Mouse (Mus musculus) liver, postnatal 0 days (tissue): ENCODE results near the gene Azi2.

Experiments used
- CTCF ChIP-seq: sonication (generic); IDR thresholded peaks from 2 replicates; pipeline ENCODE4 v1.5.1; 2016; ENCODE audit warnings: antibody characterized with exemption, low read depth
- EP300 ChIP-seq: IDR thresholded peaks from 2 replicates; pipeline ENCODE4 v1.6.1; 2016; ENCODE audit warnings: antibody characterized with exemption, low read depth, mild to moderate bottlenecking

DNA sequence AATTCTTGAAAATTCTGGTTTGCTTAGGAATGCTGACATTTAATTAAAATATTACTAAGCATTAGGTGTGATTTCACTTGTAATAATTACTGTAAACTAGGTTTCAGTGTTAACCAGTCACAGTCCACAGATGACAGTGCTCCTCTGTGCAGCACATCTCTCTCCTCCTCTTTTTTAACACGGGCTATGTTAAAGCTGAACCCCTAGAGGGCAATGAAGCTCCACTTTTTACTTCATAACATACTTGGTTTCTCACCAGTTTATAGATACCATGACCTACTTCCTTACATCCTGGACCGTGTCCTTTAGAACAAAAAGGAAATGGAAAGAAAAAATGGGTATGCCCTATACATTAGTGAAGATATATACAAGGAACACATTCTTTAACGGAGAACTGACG, 59.1 kb downstream of the Azi2 start:
- TF ChIP-seq CTCF = peak; percentile 58
- no peak for TF ChIP-seq EP300
